7 mouse cellular contexts compared by ENCODE assay signal in genomic region chr6:24384193-24384888, GRCm38 (mm10).
A peak's percentile ranks its signal among the peaks of the same experiment; 100 is the strongest.
DNase-seq lines count a peak whose midpoint lies in the region; ATAC-seq and TF ChIP-seq lines count a peak whose summit lies in the region.

No protein-coding gene starts in this region.

- no peak overlapping the region for H3K9ac ChIP-seq in CH12.LX (ENCODE audit: insufficient read depth, low read depth)
- H3K9ac ChIP-seq in kidney, embryonic 14.5 days (ENCODE audit: low read depth, low read length) = no peak overlapping the region

- H3K4me1 ChIP-seq in CH12.LX (ENCODE audit: control insufficient read depth in 1 of 2, insufficient read depth in 2 of 2) = no peaks in the 10 kb centered on the region
- no peaks in the 10 kb centered on the region for H3K4me1 ChIP-seq in kidney, embryonic 14.5 days (ENCODE audit: control insufficient read depth, insufficient read depth, low read length)

- dilution Hi-C loops in CH12.LX (cut with MboI; ENCODE audit: extremely low pct_ligation_motif_present, extremely low pct_unique_long_range_greater_than_20kb, low sequenced_read_pairs) = no loop called here

- 0 out of 2 replicates have a peak, but pooled peaks have one; percentile 49 for ATAC-seq in kidney, embryonic 14.5 days (ENCODE audit: low FRiP score, low TSS enrichment)

- TF ChIP-seq RAD21 in CH12.LX (IDR thresholded peaks at IDR 0.05; ENCODE audit: low read depth, low read length) = peak; percentile 68

- no peak overlapping the region for H3K4me2 ChIP-seq in CH12.LX (ENCODE audit: insufficient read depth, low read depth, poor library complexity, severe bottlenecking)
- no peak overlapping the region for H3K4me2 ChIP-seq in kidney, embryonic 14.5 days (replicated peaks; ENCODE audit: low read depth, low read length)

- no peaks in the 10 kb centered on the region for H3K79me2 ChIP-seq in CH12.LX (replicated peaks; ENCODE audit: control insufficient read depth, extremely low read depth, insufficient read depth, poor library complexity, severe bottlenecking)

- DNase-seq in layer of hippocampus, adult 2 months (ENCODE audit: low spot score in 2 of 2) = no peak
- no peak for DNase-seq in layer of hippocampus, adult 11-12 months (ENCODE audit: low spot score)
- DNase-seq in 416B (ENCODE audit: low read depth) (peak; percentile 5), CH12.LX (ENCODE audit: extremely low read depth) (peak; percentile 50)
- DNase-seq in spleen, postnatal 4 days (ENCODE audit: low spot score in 2 of 2) = no peak
- no peak for DNase-seq in urinary bladder, postnatal 4 days (ENCODE audit: low spot score in 2 of 2)

- in situ Hi-C loops in CH12.LX (cut with MboI; ENCODE audit: low pct_ligation_motif_present, low pct_unique_long_range_greater_than_20kb, low sequenced_read_pairs) = no loop called here

- TF ChIP-seq CTCF in layer of hippocampus, adult 2 months (conservative IDR thresholded peaks at IDR 0.05) = peak; percentile 57
- peak in 1 of 2 experiments; percentile 75; a peak in 2 of 4 replicates for TF ChIP-seq CTCF in CH12.LX (conservative IDR thresholded peaks at IDR 0.05 in 1 of 2, IDR thresholded peaks at IDR 0.05 in 1 of 2; ENCODE audit: low read depth in 2 of 2, low read length in 2 of 2)

- no peaks in the 10 kb centered on the region for H3K27me3 ChIP-seq in CH12.LX (replicated peaks)
- no peaks in the 10 kb centered on the region for H3K27me3 ChIP-seq in kidney, embryonic 14.5 days (ENCODE audit: control insufficient read depth, insufficient read depth, low read length)

- no peak for TF ChIP-seq POLR2A in CH12.LX (IDR thresholded peaks at IDR 0.05; ENCODE audit: low read depth, low read length)

- 88% methylated on average over 11 of the region's 11 CpGs for WGBS in kidney, embryonic 14.5 days

- no peaks in the 10 kb centered on the region for H3K9me3 ChIP-seq in CH12.LX (replicated peaks; ENCODE audit: low read length)
- no peaks in the 10 kb centered on the region for H3K9me3 ChIP-seq in kidney, embryonic 14.5 days (ENCODE audit: control insufficient read depth, low read length)

- H3K4me3 ChIP-seq in layer of hippocampus, adult 2 months = no peak overlapping the region
- H3K4me3 ChIP-seq in CH12.LX (replicated peaks in 1 of 3; ENCODE audit: low read depth in 2 of 3, low read length in 2 of 3, poor library complexity in 1 of 3) = no peak overlapping the region
- no peak overlapping the region for H3K4me3 ChIP-seq in kidney, embryonic 14.5 days (ENCODE audit: low read length)

- TF ChIP-seq EP300 in CH12.LX (IDR thresholded peaks at IDR 0.05; ENCODE audit: low read length) = no peak

- H3K27ac ChIP-seq in layer of hippocampus, adult 2 months = no peak overlapping the region
- H3K27ac ChIP-seq in CH12.LX (ENCODE audit: insufficient read depth, low read depth) = no peak overlapping the region
- H3K27ac ChIP-seq in kidney, embryonic 14.5 days (ENCODE audit: low read depth, low read length) = no peak overlapping the region

- H3K36me3 ChIP-seq in CH12.LX (replicated peaks in 1 of 2; ENCODE audit: control insufficient read depth in 1 of 2, insufficient read depth in 1 of 2, low read length in 1 of 2) = no peaks in the 10 kb centered on the region
- no peaks in the 10 kb centered on the region for H3K36me3 ChIP-seq in kidney, embryonic 14.5 days (ENCODE audit: control insufficient read depth, insufficient read depth, low read length)

TF ChIP-seq in CH12.LX, 34 proteins besides CTCF, POLR2A, EP300 and RAD21:
- TF ChIP-seq TCF12 (IDR thresholded peaks at IDR 0.05; ENCODE audit: low read depth, low read length) (0 out of 2 replicates have a peak, but pooled peaks have one; percentile 14), MXI1 (IDR thresholded peaks at IDR 0.05; ENCODE audit: low read depth, low read length) (no peak), SMC3 (IDR thresholded peaks at IDR 0.05; ENCODE audit: low read depth, low read length) (peak; percentile 59), USF1 (IDR thresholded peaks at IDR 0.05; ENCODE audit: low read depth, low read length) (no peak)

Comparison
In these comparisons a context has a peak if more than half of its experiments do, and no peak if none do; other contexts are left out.
1. DNase-seq: peak in 416B (single experiment) and CH12.LX (single experiment); none in layer of hippocampus, adult 2 months (0 of 2), layer of hippocampus, adult 11-12 months (single experiment), spleen, postnatal 4 days (0 of 2) and urinary bladder, postnatal 4 days (0 of 2).